Mouse (Mus musculus): ENCODE results near the gene Mylk.

The Mylk gene

GRCm38 (mm10) chr16:35034971-35035370 is 290.0 kb downstream of the Mylk start:
- DNase-seq = no peak

GRCm38 (mm10) chr16:35036754-35037153 is 291.7 kb downstream of the Mylk start:
- DNase-seq = no peak

- DNase-seq = no peak
Observed at GRCm38 (mm10) chr16:35038343-35039057, 293.5 kb downstream of the Mylk start.

- no peak for DNase-seq
Observed at GRCm38 (mm10) chr16:35040154-35040553, 295.1 kb downstream of the Mylk start.

GRCm38 (mm10) chr16:35041001-35041400 is 296.0 kb downstream of the Mylk start:
- DNase-seq = no peak

GRCm38 (mm10) chr16:35046081-35046775 is 301.2 kb downstream of the Mylk start:
- no peak for DNase-seq

- DNase-seq = no peak
Observed at GRCm38 (mm10) chr16:35047272-35047969, 302.4 kb downstream of the Mylk start.

GRCm38 (mm10) chr16:35051066-35051465 is 306.1 kb downstream of the Mylk start:
- DNase-seq = peak; percentile 43

Data from cerebellum, adult 9-10 months (tissue).